Mouse (Mus musculus) duodenum, adult 2 months (tissue): Measurements from ENCODE around the gene Prr18. TPM values are rescaled to one million over a fixed set of nuclear protein-coding genes. Genes with fewer than 3 reads are reported as not detected.

Experiments used
- polyA plus RNA-seq: library from polyadenylated mRNA; depleted of rRNA; stranded (reverse); fragments of >200 nt; gene quantifications from 2 replicates; pipeline ENCODE4 v1.2.3, GENCODE M21; 2012; ENCODE audit warnings: low replicate concordance; rRNA removed

Prr18 gene
- 0.60 and 1.4 TPM in 2 replicates for polyA plus RNA-seq

GRCm38 (mm10) chr17:8337159-8337558 is at the start of gene Prr18:
Prr18 (plus strand) TSS chr17:8337459.

GRCm38 (mm10) chr17:8310838-8311614 is 26.2 kb upstream of the Prr18 start, which contains the start of gene Sft2d1:
Sft2d1 (plus strand) TSS chr17:8311102.

GRCm38 (mm10) chr17:8355692-8356091 is 18.4 kb downstream of the Prr18 start, which contains the start of gene T2:
T2 (plus strand) TSS chr17:8355992.

Other genes starting within 250 kb of the Prr18 start
- 2.6 and 3.6 TPM in 2 replicates for gene Gm49673, start 189.7 kb upstream of the Prr18 start, polyA plus RNA-seq
- 27.6 and 52.0 TPM in 2 replicates for gene Rnaset2a, start 189.4 kb upstream of the Prr18 start, polyA plus RNA-seq
- gene Fgfr1op, start 172.0 kb upstream of the Prr18 start, polyA plus RNA-seq = 0.14 and 0.18 TPM in 2 replicates
- gene Ccr6, start 101.4 kb upstream of the Prr18 start, polyA plus RNA-seq = 0.35 and 0.68 TPM in 2 replicates
- gene Mpc1, start 54.6 kb upstream of the Prr18 start, polyA plus RNA-seq = 30.1 and 51.7 TPM in 2 replicates
- gene Sft2d1, start 26.4 kb upstream of the Prr18 start, polyA plus RNA-seq = 120 and 179 TPM in 2 replicates
- gene T2, start 18.5 kb downstream of the Prr18 start, polyA plus RNA-seq = not detected in 2 replicates
- gene T, start 97.0 kb downstream of the Prr18 start, polyA plus RNA-seq = not detected in 2 replicates
- gene Pde10a, start 187.9 kb downstream of the Prr18 start, polyA plus RNA-seq = 0.89 and 1.2 TPM in 2 replicates
- not detected in 2 replicates for gene Gm17087, start 229.5 kb downstream of the Prr18 start, polyA plus RNA-seq